Mouse (Mus musculus) liver, embryonic 14.5 days (tissue): ENCODE results near the gene Chrm4.

Source experiments
- CTCF ChIP-seq: IDR thresholded peaks from 2 replicates; pipeline ENCODE4 v1.5.1; 2016; ENCODE audit warnings: antibody characterized with exemption, low read depth, control low read depth
- EP300 ChIP-seq: IDR thresholded peaks from 2 replicates; pipeline ENCODE4 v1.6.1; 2016; ENCODE audit warnings: antibody characterized with exemption, low read depth

GRCm38 (mm10) chr2:91917096-91917495 is 10.0 kb upstream of the Chrm4 start:
- TF ChIP-seq CTCF (no peak), EP300 (no peak)
